Mouse (Mus musculus) testis, adult 2 months (tissue): ENCODE measurements around the gene Anxa5. TPM values are rescaled to one million over a fixed set of nuclear protein-coding genes. Genes with fewer than 3 reads are reported as not detected.

Source experiments
- H3K27ac ChIP-seq: fragments of 200-500 bp; 2 replicates; pipeline ENCODE4 v1.5.1; 2012; ENCODE audit warnings: low read depth, low read length; ENCODE audit not compliant: control insufficient read depth, insufficient read depth
- H3K27me3 ChIP-seq: fragments of 200-500 bp; 2 replicates; pipeline ENCODE4 v1.6.1; 2012; ENCODE audit warnings: mild to moderate bottlenecking, low read length, moderate library complexity; ENCODE audit not compliant: control insufficient read depth, insufficient read depth
- H3K36me3 ChIP-seq: fragments of 200-500 bp; 2 replicates; pipeline ENCODE4 v1.6.1; 2012; ENCODE audit warnings: mild to moderate bottlenecking, low read length; ENCODE audit not compliant: control insufficient read depth, insufficient read depth
- H3K4me1 ChIP-seq: fragments of 200-500 bp; 2 replicates; pipeline ENCODE4 v1.6.1; 2012; ENCODE audit warnings: low read length; ENCODE audit not compliant: control insufficient read depth, insufficient read depth
- H3K4me3 ChIP-seq: fragments of 200-500 bp; 2 replicates; pipeline ENCODE4 v1.5.1; 2012; ENCODE audit warnings: low read depth, mild to moderate bottlenecking, low read length, moderate library complexity, mixed read lengths; ENCODE audit not compliant: control insufficient read depth
- CTCF ChIP-seq: fragments of 200-500 bp; IDR thresholded peaks from 2 replicates; pipeline ENCODE4 v1.5.1; 2012; ENCODE audit warnings: low read depth, mild to moderate bottlenecking, inconsistent platforms, low read length, moderate library complexity; ENCODE audit not compliant: control insufficient read depth, insufficient read depth, insufficient replicate concordance
- POLR2A ChIP-seq: fragments of 200-500 bp; IDR thresholded peaks from 2 replicates; pipeline ENCODE4 v1.6.1; 2012; ENCODE audit warnings: low read depth, mild to moderate bottlenecking, inconsistent platforms, low read length, moderate library complexity; ENCODE audit not compliant: control insufficient read depth
- polyA plus RNA-seq: library from polyadenylated mRNA; depleted of rRNA; stranded (reverse); fragments of >200 nt; gene quantifications from 2 replicates; pipeline ENCODE4 v1.2.3, GENCODE M21; 2012

Anxa5 gene
- polyA plus RNA-seq, 1 experiment = 20.1 TPM

GRCm38 (mm10) chr3:36480486-36480885 is 4.8 kb upstream of the Anxa5 start:
- H3K27me3 ChIP-seq = no peaks in the 10 kb centered on the region
- no peak overlapping the region for H3K4me3 ChIP-seq
- TF ChIP-seq POLR2A = no peak
- no peak for TF ChIP-seq CTCF
- H3K4me1 ChIP-seq = peaks cover 4% of the 10 kb centered on the region
- H3K36me3 ChIP-seq = no peaks in the 10 kb centered on the region
- H3K27ac ChIP-seq = no peak overlapping the region

GRCm38 (mm10) chr3:36478776-36479175 is 3.1 kb upstream of the Anxa5 start:
- Histone ChIP-seq H3K27ac (no peak overlapping the region), H3K4me1 (peaks cover 6% of the 10 kb centered on the region), H3K36me3 (no peaks in the 10 kb centered on the region), H3K4me3 (no peak overlapping the region), H3K27me3 (no peaks in the 10 kb centered on the region)
- TF ChIP-seq CTCF = no peak
- no peak for TF ChIP-seq POLR2A

GRCm38 (mm10) chr3:36476261-36477155 is 814 bp upstream of the Anxa5 start:
- Histone ChIP-seq H3K36me3 (no peaks in the 10 kb centered on the region), H3K27ac (peak overlapping the region; percentile 50; the same call in 1 of the 2 replicates), H3K27me3 (no peaks in the 10 kb centered on the region), H3K4me3 (peak overlapping the region; percentile 49), H3K4me1 (peaks cover 8% of the 10 kb centered on the region)
- no peak for TF ChIP-seq POLR2A
- no peak for TF ChIP-seq CTCF

- H3K4me1 ChIP-seq = peaks cover 8% of the 10 kb centered on the region
Measured at GRCm38 (mm10) chr3:36474938-36475483, 683 bp downstream of the Anxa5 start.

GRCm38 (mm10) chr3:36474421-36474820 is 1.3 kb downstream of the Anxa5 start:
- Histone ChIP-seq H3K4me3 (no peak overlapping the region), H3K4me1 (peaks cover 8% of the 10 kb centered on the region), H3K27ac (no peak overlapping the region), H3K36me3 (no peaks in the 10 kb centered on the region), H3K27me3 (no peaks in the 10 kb centered on the region)
- TF ChIP-seq POLR2A = no peak
- TF ChIP-seq CTCF = no peak

More at GRCm38 (mm10) chr3:36474938-36475483, 683 bp downstream of the Anxa5 start:
- no peaks in the 10 kb centered on the region for H3K27me3 ChIP-seq
- peak overlapping the region; percentile 65 for H3K27ac ChIP-seq
- H3K4me3 ChIP-seq = peak overlapping the region; percentile 90
- TF ChIP-seq POLR2A = no peak
- TF ChIP-seq CTCF = no peak
- H3K36me3 ChIP-seq = no peaks in the 10 kb centered on the region

GRCm38 (mm10) chr3:36473222-36473621 is 2.5 kb downstream of the Anxa5 start:
- H3K27ac ChIP-seq = no peak overlapping the region
- TF ChIP-seq POLR2A (no peak), CTCF (no peak)
- H3K4me1 ChIP-seq = peaks cover 8% of the 10 kb centered on the region
- no peaks in the 10 kb centered on the region for H3K36me3 ChIP-seq
- no peaks in the 10 kb centered on the region for H3K27me3 ChIP-seq
- no peak overlapping the region for H3K4me3 ChIP-seq

- TF ChIP-seq CTCF = no peak
- no peak for TF ChIP-seq POLR2A
- no peaks in the 10 kb centered on the region for H3K27me3 ChIP-seq
- H3K27ac ChIP-seq = no peak overlapping the region
- no peaks in the 10 kb centered on the region for H3K36me3 ChIP-seq
- peaks cover 8% of the 10 kb centered on the region for H3K4me1 ChIP-seq
- no peak overlapping the region for H3K4me3 ChIP-seq
Measured at GRCm38 (mm10) chr3:36471856-36472255, 3.8 kb downstream of the Anxa5 start.
